Mouse (Mus musculus): Measurements from ENCODE around the gene Cic. TPM values are rescaled to one million over a fixed set of nuclear protein-coding genes. Genes with fewer than 3 reads are reported as not detected.
A peak's percentile ranks its signal among the peaks of the same experiment; 100 is the strongest.
"Not testable (repeated sequence)": the region's sequence is repeated elsewhere in the genome, so short reads cannot be mapped to it uniquely, and the experiment has no call there.

Gene Cic
- polyA plus RNA-seq, 1 experiment from 2014 or later: 21.4 TPM

DNA sequence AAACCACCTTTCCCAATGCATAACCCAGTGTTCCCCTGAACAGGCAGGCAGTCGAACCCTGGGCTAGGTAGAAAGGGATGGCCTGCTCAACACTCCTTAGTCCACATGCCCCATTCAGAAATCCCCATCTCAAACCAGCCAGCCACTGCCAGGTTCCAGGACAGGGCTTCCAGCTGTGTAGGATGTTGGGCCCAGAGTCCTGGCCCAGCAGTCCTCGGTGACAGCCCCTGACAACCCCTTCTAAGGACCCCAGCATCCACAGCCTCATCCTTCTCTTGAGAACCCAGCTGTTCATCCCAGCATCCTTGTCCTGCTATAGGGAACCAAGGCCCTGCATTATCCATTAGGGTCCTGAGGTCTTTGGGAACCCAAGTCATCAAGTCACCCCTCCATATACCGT lies 20.0 kb upstream of the Cic start:
- Histone ChIP-seq H3K27ac (replicated peaks) (peak overlapping the region; percentile 97), H3K4me1 (peaks cover 63% of the 10 kb centered on the region), H3K27me3 (replicated peaks; ENCODE audit: low read depth, poor library complexity, severe bottlenecking) (no peaks in the 10 kb centered on the region), H3K36me3 (replicated peaks) (peaks cover 53% of the 10 kb centered on the region), H3K4me3 (peak overlapping the region; percentile 98), H3K9me3 (no peaks in the 10 kb centered on the region)
- DNase-seq (ENCODE audit: low spot score): no peak
- WGBS: 25% methylated on average over 3 of the region's 3 CpGs

DNA sequence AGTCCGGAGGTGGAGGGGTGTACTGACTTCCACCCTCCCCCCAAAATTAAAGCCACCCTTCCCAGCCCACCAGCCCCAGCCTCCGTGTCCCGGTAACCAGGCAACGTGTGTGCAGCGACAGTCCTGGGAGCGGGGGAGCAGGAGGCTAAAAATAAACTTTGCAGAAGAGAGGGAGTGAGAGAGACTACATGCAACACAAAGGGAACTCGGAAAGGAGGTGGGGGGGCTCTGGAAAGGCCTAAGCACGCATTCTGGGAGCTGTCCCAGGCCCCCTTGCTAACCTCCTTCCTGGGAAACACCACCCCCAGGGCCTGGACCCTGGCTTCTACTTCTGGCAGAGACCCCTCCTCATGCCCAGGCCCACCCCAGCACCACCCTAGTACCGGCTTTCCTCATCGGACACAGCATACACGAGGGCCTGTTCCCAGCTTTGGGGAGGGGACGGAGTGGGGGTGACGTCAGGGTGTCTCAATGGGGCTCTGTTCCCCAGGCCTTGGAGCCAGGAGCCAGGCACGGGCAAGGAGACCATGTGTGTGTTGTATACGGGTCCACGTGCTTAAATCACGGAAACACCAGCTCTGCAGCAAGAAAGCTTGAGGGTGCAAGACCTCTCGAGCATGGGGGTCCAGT lies 19.4 kb upstream of the Cic start:
- peak; percentile 63 for DNase-seq (ENCODE audit: low spot score)
- H3K9me3 ChIP-seq: no peaks in the 10 kb centered on the region
- peak overlapping the region; percentile 97 for H3K27ac ChIP-seq (replicated peaks)
- peaks cover 63% of the 10 kb centered on the region for H3K4me1 ChIP-seq
- no peaks in the 10 kb centered on the region for H3K27me3 ChIP-seq (replicated peaks; ENCODE audit: low read depth, poor library complexity, severe bottlenecking)
- H3K4me3 ChIP-seq: peak overlapping the region; percentile 98
- H3K36me3 ChIP-seq (replicated peaks): peaks cover 47% of the 10 kb centered on the region
- WGBS: 1% methylated on average over 18 of the region's 18 CpGs

DNA sequence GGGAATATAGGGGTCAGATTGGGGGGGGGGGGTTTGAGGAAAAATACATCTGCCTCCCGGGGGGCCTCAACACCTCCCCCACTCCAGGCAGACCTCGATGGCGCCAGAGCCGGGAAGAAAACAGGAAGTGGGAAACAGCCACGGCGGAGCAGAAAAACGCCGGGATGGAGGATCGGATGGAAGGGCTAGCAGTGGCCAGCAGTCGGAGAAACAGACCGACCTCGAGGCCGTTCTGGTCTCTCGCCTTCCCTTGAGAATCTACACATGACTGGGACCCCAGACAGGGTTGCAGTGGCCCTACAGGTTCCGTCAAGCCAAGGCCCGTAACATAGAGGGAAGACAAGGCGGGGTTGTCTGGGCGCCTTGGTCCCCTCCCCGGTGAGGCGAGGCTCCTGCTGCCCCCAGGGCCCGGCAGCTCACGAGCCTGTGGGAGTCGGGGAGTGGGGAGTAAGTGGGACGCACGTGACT lies 18.6 kb upstream of the Cic start:
- peak overlapping the region; percentile 98 for H3K4me3 ChIP-seq
- H3K4me1 ChIP-seq: peaks cover 59% of the 10 kb centered on the region
- no peaks in the 10 kb centered on the region for H3K27me3 ChIP-seq (replicated peaks; ENCODE audit: low read depth, poor library complexity, severe bottlenecking)
- peak overlapping the region; percentile 97 for H3K27ac ChIP-seq (replicated peaks)
- peaks cover 40% of the 10 kb centered on the region for H3K36me3 ChIP-seq (replicated peaks)
- DNase-seq (ENCODE audit: low spot score): no peak
- under 1% methylated on average over 25 of the region's 25 CpGs for WGBS
- no peaks in the 10 kb centered on the region for H3K9me3 ChIP-seq

DNA sequence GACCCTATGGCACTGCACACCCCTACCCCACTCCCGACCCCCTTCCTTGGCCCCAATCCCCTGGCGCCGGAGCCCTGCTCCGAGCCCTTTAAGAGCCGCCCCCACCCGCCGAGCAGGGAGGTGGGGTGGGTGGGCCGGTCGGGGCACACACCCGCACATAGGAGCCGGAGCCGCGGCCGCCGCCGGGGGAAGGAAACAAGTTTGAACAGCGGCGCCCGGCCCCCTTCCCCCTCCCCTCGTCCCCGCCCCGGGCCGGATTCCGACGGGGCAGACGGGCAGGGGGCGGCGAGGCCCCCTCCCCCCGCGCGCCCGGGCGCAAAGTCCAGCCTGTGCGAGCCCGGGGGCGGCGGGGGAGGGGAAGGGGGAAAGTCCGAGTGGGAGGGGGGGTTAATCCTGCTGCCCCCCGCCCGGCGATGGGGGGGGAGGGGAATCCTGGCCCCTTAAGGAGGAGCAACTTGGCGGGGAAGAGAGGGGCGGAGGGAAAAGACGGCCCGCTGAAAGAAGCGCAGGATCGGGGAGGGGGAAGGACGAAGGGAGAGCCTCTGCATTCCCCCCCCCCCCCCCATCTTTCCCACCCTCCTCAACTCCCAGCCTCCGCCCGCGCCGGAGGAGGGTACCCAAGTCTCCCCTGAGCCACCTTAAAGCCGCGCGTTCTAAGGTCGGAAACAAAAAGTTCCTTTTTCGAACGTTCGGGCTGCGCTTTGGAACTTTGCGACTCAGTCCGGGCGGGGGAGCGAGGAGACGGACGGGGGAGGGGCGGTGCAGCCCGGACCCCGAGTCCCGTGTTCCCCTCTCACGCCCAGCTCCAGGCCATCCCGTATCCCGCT lies 18.0 kb upstream of the Cic start:
- H3K4me3 ChIP-seq: peak overlapping the region; percentile 98
- H3K27me3 ChIP-seq (replicated peaks; ENCODE audit: low read depth, poor library complexity, severe bottlenecking): no peaks in the 10 kb centered on the region
- H3K9me3 ChIP-seq: no peaks in the 10 kb centered on the region
- DNase-seq (ENCODE audit: low spot score): peak; percentile 94
- WGBS: 1% methylated on average over 72 of the region's 73 CpGs
- H3K4me1 ChIP-seq: peaks cover 56% of the 10 kb centered on the region
- H3K27ac ChIP-seq (replicated peaks): peak overlapping the region; percentile 97
- peaks cover 33% of the 10 kb centered on the region for H3K36me3 ChIP-seq (replicated peaks)

DNA sequence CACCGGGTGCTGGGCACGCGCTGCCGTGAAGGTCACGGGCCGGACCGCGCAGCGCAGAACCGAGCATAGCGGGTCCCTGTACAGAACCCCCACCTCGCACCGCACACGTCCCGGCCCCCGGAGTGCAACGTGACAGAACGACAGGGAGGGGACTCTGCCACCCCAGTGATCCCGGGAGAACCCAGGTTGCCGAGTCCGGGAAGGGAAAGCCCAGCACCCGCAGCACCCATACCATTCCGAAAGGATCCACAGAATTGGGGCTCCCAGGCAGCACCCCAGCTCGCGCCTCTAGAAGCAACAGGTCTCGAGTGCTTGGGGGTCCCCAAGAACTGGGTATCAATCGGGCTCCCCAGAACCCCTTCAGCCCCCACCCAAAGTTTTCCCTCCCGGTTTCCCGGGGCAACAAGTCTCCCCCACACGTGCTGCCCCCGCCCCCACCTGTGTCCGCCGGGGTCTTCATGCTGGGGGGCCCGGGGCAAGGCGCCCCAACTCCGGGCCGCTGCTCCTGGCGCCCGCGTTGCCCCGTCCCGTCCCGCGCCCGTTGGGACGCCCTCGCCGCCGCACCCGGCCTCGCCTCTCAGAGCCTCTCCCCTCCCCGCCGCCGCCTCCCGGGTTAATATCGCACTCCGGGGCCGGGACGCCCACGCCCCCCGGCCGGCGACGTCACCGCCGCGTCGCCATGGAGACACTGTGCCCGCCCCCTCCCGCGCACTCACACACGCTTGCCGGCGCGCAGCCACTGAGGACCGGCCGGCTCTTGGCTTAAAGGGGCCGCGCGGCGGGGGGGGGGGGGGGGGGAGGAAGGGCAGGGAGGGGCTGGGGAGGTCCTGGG lies 17.1 kb upstream of the Cic start, which contains the start of gene Erf:
Gene Erf, minus strand, starts transcription at position 621 of the 832 bp plus-strand sequence.
- WGBS: under 1% methylated on average over 81 of the region's 81 CpGs
- peaks cover 25% of the 10 kb centered on the region for H3K36me3 ChIP-seq (replicated peaks)
- H3K27ac ChIP-seq (replicated peaks): peak within 1 kb of the TSS; percentile 97
- no peaks in the 10 kb centered on the region for H3K9me3 ChIP-seq
- peaks cover 56% of the 10 kb centered on the region for H3K4me1 ChIP-seq
- no peaks in the 10 kb centered on the region for H3K27me3 ChIP-seq (replicated peaks; ENCODE audit: low read depth, poor library complexity, severe bottlenecking)
- H3K4me3 ChIP-seq: peak within 1 kb of the TSS; percentile 98
- DNase-seq (ENCODE audit: low spot score): peak; percentile 98

DNA sequence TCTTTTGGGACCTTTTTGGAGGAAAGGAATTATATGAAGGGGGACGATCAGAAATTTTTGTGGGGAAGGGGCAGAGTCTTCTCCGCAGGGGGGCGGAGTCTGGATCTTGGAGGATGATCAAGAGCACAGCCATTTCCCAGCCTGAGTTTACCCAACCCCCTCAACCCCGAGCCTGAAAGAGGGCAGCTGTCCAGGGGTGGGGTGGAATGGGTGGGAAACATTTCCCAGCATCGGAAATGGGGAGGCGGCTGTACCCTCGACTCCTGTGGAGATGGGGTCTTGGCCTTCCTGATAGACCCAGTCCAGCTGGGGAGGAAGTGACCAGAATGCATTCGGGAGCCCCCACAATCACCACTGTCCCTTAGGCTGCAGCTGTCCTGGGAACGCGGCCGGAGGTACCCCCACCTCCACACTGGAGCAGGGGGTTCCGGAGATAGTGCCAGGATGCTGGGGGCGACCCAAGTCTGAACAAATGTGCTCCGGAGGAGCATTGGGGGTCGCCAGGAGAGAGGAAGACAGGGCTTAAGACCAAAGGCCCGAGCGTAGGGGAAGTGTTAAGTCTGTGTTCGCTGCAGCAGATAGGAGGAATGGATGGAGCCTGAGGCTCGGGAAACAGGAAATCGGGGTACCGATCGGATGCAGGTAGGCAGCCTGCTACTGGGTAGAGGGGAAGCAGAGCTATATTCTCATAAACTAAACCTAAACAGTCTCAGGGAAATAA lies 16.3 kb upstream of the Cic start:
- DNase-seq (ENCODE audit: low spot score): peak; percentile 79
- 2% methylated on average over 22 of the region's 22 CpGs for WGBS
- H3K4me1 ChIP-seq: peaks cover 49% of the 10 kb centered on the region

DNA sequence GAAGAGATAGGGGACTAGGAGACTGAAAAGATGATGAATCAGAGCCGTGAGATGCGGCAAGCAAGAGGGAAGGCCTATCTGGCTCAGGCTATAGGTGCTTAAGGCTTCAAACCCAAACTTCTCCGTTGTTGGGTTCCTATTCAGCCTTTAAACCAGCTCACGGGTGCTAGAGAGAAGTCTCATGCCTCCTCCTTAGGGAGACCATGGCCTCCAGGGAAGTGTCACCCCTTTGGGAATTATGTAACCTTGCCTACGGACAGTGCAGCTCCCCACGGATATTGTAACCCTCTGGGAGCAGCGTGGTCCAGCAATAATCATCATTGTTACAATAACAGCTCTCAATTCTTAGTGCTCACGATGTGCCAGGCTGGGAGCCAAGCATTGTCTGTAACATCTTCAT lies 15.7 kb upstream of the Cic start:
- peak overlapping the region; percentile 97 for H3K27ac ChIP-seq (replicated peaks)
- WGBS: 18% methylated on average over 8 of the region's 8 CpGs
- H3K27me3 ChIP-seq (replicated peaks; ENCODE audit: low read depth, poor library complexity, severe bottlenecking): no peaks in the 10 kb centered on the region
- peaks cover 10% of the 10 kb centered on the region for H3K36me3 ChIP-seq (replicated peaks)
- H3K4me3 ChIP-seq: peak overlapping the region; percentile 98
- no peaks in the 10 kb centered on the region for H3K9me3 ChIP-seq
- H3K4me1 ChIP-seq: peaks cover 43% of the 10 kb centered on the region
- no peak for DNase-seq (ENCODE audit: low spot score)

More for the DNA sequence above, 16.3 kb upstream of the Cic start:
- no peaks in the 10 kb centered on the region for H3K9me3 ChIP-seq
- peak overlapping the region; percentile 97 for H3K27ac ChIP-seq (replicated peaks)
- peak overlapping the region; percentile 98 for H3K4me3 ChIP-seq
- H3K36me3 ChIP-seq (replicated peaks): peaks cover 16% of the 10 kb centered on the region
- H3K27me3 ChIP-seq (replicated peaks; ENCODE audit: low read depth, poor library complexity, severe bottlenecking): no peaks in the 10 kb centered on the region

DNA sequence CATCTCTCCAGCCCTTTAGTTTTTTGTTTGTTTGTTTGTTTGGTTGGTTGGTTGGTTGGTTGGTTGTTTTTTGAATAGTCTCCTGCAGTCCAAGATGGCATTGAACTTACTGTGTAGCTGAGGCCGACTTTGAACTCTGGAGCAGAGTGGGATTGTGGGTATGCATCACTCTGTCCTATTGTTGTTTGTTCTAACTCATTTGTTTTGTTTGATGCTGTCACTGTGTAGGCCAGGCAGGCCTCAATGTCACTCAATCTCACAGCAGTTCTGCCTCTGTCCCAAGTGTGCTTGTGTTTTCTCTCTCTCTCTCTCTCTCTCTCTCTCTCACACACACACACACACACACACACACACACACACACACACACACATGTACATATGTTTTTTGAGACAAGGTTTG lies 5.6 kb upstream of the Cic start:
- no peaks in the 10 kb centered on the region for H3K9me3 ChIP-seq
- no peaks in the 10 kb centered on the region; the same call in 1 of the 2 replicates for H3K27me3 ChIP-seq (replicated peaks; ENCODE audit: low read depth, poor library complexity, severe bottlenecking)
- H3K4me3 ChIP-seq: no peak overlapping the region
- no peak overlapping the region for H3K27ac ChIP-seq (replicated peaks)
- 82% methylated on average over 1 of the region's 1 CpGs for WGBS
- no peaks in the 10 kb centered on the region for H3K36me3 ChIP-seq (replicated peaks)
- no peak for DNase-seq (ENCODE audit: low spot score)
- H3K4me1 ChIP-seq: peaks cover 17% of the 10 kb centered on the region

DNA sequence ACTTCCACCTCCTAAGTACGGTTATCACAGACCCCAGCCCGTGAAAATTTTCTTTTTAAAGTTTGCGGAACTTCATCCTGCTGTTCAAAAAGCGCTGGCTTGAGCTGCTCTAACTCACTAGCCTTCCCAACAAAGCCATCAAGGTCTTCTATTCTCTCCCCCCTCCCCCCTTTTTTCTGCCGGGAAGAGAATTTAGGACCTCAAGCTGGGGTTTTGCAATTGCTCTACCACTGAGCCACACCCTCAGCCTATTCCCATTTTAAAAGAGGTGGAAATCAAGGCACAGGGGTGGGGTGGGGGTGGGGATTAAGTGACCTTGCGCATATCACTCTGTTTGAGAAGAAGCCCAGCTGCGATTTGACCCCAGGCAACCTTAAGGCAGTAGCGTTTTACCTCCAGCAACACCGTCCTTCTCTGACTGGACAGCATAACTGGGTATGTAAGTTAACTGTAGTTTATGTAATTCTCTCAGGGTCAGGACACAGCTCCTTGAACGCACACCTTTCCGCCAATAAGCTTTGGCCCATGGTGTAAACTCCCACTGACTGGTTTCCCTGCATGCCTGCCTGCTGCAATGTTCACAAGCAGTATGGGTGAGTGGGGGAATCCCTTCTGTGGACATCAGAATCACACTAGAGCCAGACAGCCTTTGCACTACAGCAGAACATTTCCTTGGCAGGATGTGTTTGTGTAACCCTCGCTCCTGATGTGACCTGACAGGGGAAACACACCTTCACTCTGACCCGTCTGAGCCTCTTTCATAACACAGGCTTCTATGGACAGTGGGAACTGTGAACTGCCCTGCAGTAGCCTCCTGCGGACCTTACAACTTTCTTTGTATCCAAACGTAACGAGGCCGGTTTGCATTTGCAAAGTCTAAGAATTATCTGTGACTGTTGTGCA lies 3.3 kb upstream of the Cic start:
- WGBS: 21% methylated on average over 17 of the region's 17 CpGs
- H3K4me3 ChIP-seq: no peak overlapping the region

DNA sequence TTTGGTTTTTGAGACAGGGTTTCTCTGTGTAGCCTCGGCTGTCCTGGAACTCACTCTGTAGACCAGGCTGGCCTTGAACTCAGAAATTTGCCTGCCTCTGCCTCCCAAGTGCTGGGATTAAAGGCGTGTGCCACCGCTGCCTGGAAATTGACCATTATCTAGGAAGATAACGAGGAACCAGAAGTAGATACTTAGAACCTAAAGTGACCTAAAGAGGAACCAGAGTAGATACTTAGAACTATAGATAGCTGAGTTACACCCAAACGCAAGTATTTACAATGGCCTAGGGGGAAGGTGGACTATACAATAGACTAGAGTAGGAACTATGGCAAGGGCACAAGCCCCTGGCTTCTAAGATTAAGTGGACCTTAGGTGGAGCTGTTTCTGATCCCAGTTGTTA lies 1.8 kb upstream of the Cic start:
- H3K27ac ChIP-seq (replicated peaks); DNase-seq (ENCODE audit: low spot score); H3K4me3 ChIP-seq; H3K27me3 ChIP-seq (replicated peaks; ENCODE audit: low read depth, poor library complexity, severe bottlenecking); H3K9me3 ChIP-seq; H3K36me3 ChIP-seq (replicated peaks): not testable (repeated sequence)
- H3K4me1 ChIP-seq: peaks cover 43% of the 10 kb centered on the region
- WGBS: 91% methylated on average over 5 of the region's 5 CpGs

More for the DNA sequence above, 3.3 kb upstream of the Cic start:
- Histone ChIP-seq H3K4me1 (peaks cover 28% of the 10 kb centered on the region), H3K36me3 (replicated peaks) (no peaks in the 10 kb centered on the region), H3K9me3 (no peaks in the 10 kb centered on the region), H3K27me3 (replicated peaks; ENCODE audit: low read depth, poor library complexity, severe bottlenecking) (no peaks in the 10 kb centered on the region; the same call in 1 of the 2 replicates), H3K27ac (replicated peaks) (no peak overlapping the region; the same call in 1 of the 2 replicates)
- no peak for DNase-seq (ENCODE audit: low spot score)

Data from embryonic facial prominence, embryonic 10.5 days (tissue).